Mouse (Mus musculus) lung, embryonic 16.5 days (tissue): ENCODE measurements at regions not wholly inside any gene's neighbourhood (a gene's known extent, or its start where the extent isn't known, plus 50 kb on each side); places are given as distances from the start of the nearest gene placed in this dataset.

Source experiments
- ATAC-seq: fragments of 200-750 bp; cut with Nextera tagmentation; 2 replicates; pipeline ENCODE4 v1.8.0; 2017; ENCODE audit warnings: low read depth, mild to moderate bottlenecking, moderate library complexity
- H3K27ac ChIP-seq: fragments of 300-500 bp; sonication (generic); 2 replicates; pipeline ENCODE4 v1.5.1; 2014; ENCODE audit warnings: mild to moderate bottlenecking, control low read depth, low read length
- H3K27me3 ChIP-seq: fragments of 300-500 bp; sonication (generic); 2 replicates; pipeline ENCODE4 v1.6.1; 2014; ENCODE audit warnings: low read depth, low read length, mixed read lengths; ENCODE audit not compliant: control insufficient read depth, insufficient read depth
- H3K36me3 ChIP-seq: fragments of 300-500 bp; sonication (generic); 2 replicates; pipeline ENCODE4 v1.6.1; 2014; ENCODE audit warnings: low read length; ENCODE audit not compliant: control insufficient read depth, insufficient read depth
- H3K4me1 ChIP-seq: fragments of 300-500 bp; sonication (generic); replicated peaks from 2 replicates; pipeline ENCODE4 v1.6.1; 2014; ENCODE audit warnings: low read length, mixed read lengths; ENCODE audit not compliant: control insufficient read depth, insufficient read depth
- H3K4me2 ChIP-seq: fragments of 300-500 bp; sonication (generic); 2 replicates; pipeline ENCODE4 v1.6.1; 2014; ENCODE audit warnings: low read depth, low read length, control low read depth
- H3K4me3 ChIP-seq: fragments of 300-500 bp; sonication (generic); 2 replicates; pipeline ENCODE4 v1.5.1; 2014; ENCODE audit warnings: mild to moderate bottlenecking, low read length, control low read depth
- H3K9ac ChIP-seq: fragments of 300-500 bp; sonication (generic); 2 replicates; pipeline ENCODE4 v1.6.1; 2014; ENCODE audit warnings: low read length, control low read depth
- H3K9me3 ChIP-seq: fragments of 300-500 bp; sonication (generic); 2 replicates; pipeline ENCODE4 v1.6.1; 2016; ENCODE audit warnings: low read length; ENCODE audit not compliant: control insufficient read depth
- WGBS: fragments of 180-500 bp; shearing (Covaris S2); extraction: QIAGEN DNeasy Blood & Tissue Kit; methylation state at CpG from one replicate; pipeline ENCODE4 v1.1.7; 2014; 5-methylcytosine and 5-hydroxymethylcytosine counted together

- H3K4me2 ChIP-seq, result no peak overlapping the region
- peak; percentile 73 for ATAC-seq
- H3K27ac ChIP-seq, result no peak overlapping the region
- H3K4me3 ChIP-seq, result no peak overlapping the region
- WGBS, result 9% methylated on average over 4 of the region's 4 CpGs
- no peaks in the 10 kb centered on the region for H3K27me3 ChIP-seq
- no peaks in the 10 kb centered on the region for H3K9me3 ChIP-seq
- no peak overlapping the region for H3K9ac ChIP-seq
- H3K4me1 ChIP-seq, result peaks cover 4% of the 10 kb centered on the region; the same call in 1 of the 2 replicates
- H3K36me3 ChIP-seq, result no peaks in the 10 kb centered on the region
Observed at GRCm38 (mm10) chr12:25197757-25198156, 100.8 kb upstream of the Id2 start.

- WGBS, result 75% methylated on average over 4 of the region's 4 CpGs
- H3K4me3 ChIP-seq, result no peak overlapping the region
- H3K27me3 ChIP-seq, result no peaks in the 10 kb centered on the region
- H3K4me1 ChIP-seq, result peaks cover 4% of the 10 kb centered on the region; the same call in 1 of the 2 replicates
- H3K9ac ChIP-seq, result no peak overlapping the region
- no peak overlapping the region for H3K4me2 ChIP-seq
- ATAC-seq, result no peak
- H3K9me3 ChIP-seq, result no peaks in the 10 kb centered on the region
- H3K36me3 ChIP-seq, result no peaks in the 10 kb centered on the region
- no peak overlapping the region for H3K27ac ChIP-seq
Observed at GRCm38 (mm10) chr12:25196022-25196421, 99.1 kb upstream of the Id2 start.

- H3K4me2 ChIP-seq, result no peak overlapping the region
- H3K9me3 ChIP-seq, result no peaks in the 10 kb centered on the region
- peaks cover 12% of the 10 kb centered on the region for H3K4me1 ChIP-seq
- no peaks in the 10 kb centered on the region for H3K27me3 ChIP-seq
- WGBS, result 84% methylated on average over 6 of the region's 6 CpGs
- H3K36me3 ChIP-seq, result no peaks in the 10 kb centered on the region
- no peak overlapping the region for H3K27ac ChIP-seq
- no peak overlapping the region for H3K9ac ChIP-seq
- H3K4me3 ChIP-seq, result no peak overlapping the region
- no peak for ATAC-seq
Observed at GRCm38 (mm10) chr12:25192216-25192615, 95.3 kb upstream of the Id2 start.

GRCm38 (mm10) chr12:25190360-25190759, 93.4 kb upstream of the Id2 start:
- Histone ChIP-seq H3K4me2 (no peak overlapping the region), H3K36me3 (no peaks in the 10 kb centered on the region), H3K9ac (peak overlapping the region; percentile 21; the same call in 1 of the 2 replicates), H3K9me3 (no peaks in the 10 kb centered on the region), H3K4me3 (no peak overlapping the region), H3K27ac (peak overlapping the region; percentile 41; the same call in 1 of the 2 replicates), H3K4me1 (peaks cover 12% of the 10 kb centered on the region), H3K27me3 (no peaks in the 10 kb centered on the region)
- peak; percentile 64 for ATAC-seq
- WGBS, result 26% methylated on average over 6 of the region's 6 CpGs

- Histone ChIP-seq H3K4me2 (no peak overlapping the region), H3K9me3 (no peaks in the 10 kb centered on the region), H3K27me3 (no peaks in the 10 kb centered on the region), H3K27ac (no peak overlapping the region), H3K36me3 (no peaks in the 10 kb centered on the region), H3K9ac (no peak overlapping the region), H3K4me1 (peaks cover 12% of the 10 kb centered on the region), H3K4me3 (no peak overlapping the region)
- WGBS, result 50% methylated on average over 16 of the region's 16 CpGs
- ATAC-seq, result no peak; the same call in 1 of the 2 replicates
Observed at GRCm38 (mm10) chr12:25189174-25189761, 92.3 kb upstream of the Id2 start.

GRCm38 (mm10) chr12:25188556-25188955, 91.6 kb upstream of the Id2 start:
- H3K27me3 ChIP-seq, result no peaks in the 10 kb centered on the region
- peaks cover 12% of the 10 kb centered on the region for H3K4me1 ChIP-seq
- no peak overlapping the region for H3K9ac ChIP-seq
- no peaks in the 10 kb centered on the region for H3K9me3 ChIP-seq
- H3K27ac ChIP-seq, result no peak overlapping the region
- ATAC-seq, result no peak
- 68% methylated on average over 3 of the region's 3 CpGs for WGBS
- no peak overlapping the region for H3K4me3 ChIP-seq
- no peaks in the 10 kb centered on the region for H3K36me3 ChIP-seq
- no peak overlapping the region for H3K4me2 ChIP-seq

GRCm38 (mm10) chr12:25187216-25187615, 90.3 kb upstream of the Id2 start:
- WGBS, result 62% methylated on average over 3 of the region's 3 CpGs

GRCm38 (mm10) chr12:25182680-25183079, 85.7 kb upstream of the Id2 start:
- H3K36me3 ChIP-seq, result no peaks in the 10 kb centered on the region
- no peak overlapping the region for H3K9ac ChIP-seq
- no peak overlapping the region for H3K4me3 ChIP-seq
- no peak overlapping the region for H3K27ac ChIP-seq
- H3K4me1 ChIP-seq, result peaks cover 3% of the 10 kb centered on the region; the same call in 1 of the 2 replicates
- no peak overlapping the region for H3K4me2 ChIP-seq
- ATAC-seq, result no peak
- no peaks in the 10 kb centered on the region for H3K9me3 ChIP-seq
- 59% methylated on average over 4 of the region's 4 CpGs for WGBS
- no peaks in the 10 kb centered on the region for H3K27me3 ChIP-seq

More at GRCm38 (mm10) chr12:25187216-25187615, 90.3 kb upstream of the Id2 start:
- Histone ChIP-seq H3K27ac (no peak overlapping the region), H3K9me3 (no peaks in the 10 kb centered on the region), H3K4me3 (no peak overlapping the region), H3K27me3 (no peaks in the 10 kb centered on the region), H3K36me3 (no peaks in the 10 kb centered on the region), H3K4me2 (no peak overlapping the region), H3K9ac (no peak overlapping the region), H3K4me1 (peaks cover 12% of the 10 kb centered on the region)
- no peak for ATAC-seq

- WGBS, result 58% methylated on average over 8 of the region's 8 CpGs
- no peak overlapping the region for H3K9ac ChIP-seq
Observed at GRCm38 (mm10) chr12:25181317-25181716, 84.4 kb upstream of the Id2 start.

More at GRCm38 (mm10) chr12:25181317-25181716, 84.4 kb upstream of the Id2 start:
- Histone ChIP-seq H3K27ac (peak overlapping the region; percentile 67), H3K9me3 (no peaks in the 10 kb centered on the region), H3K27me3 (no peaks in the 10 kb centered on the region), H3K4me3 (no peak overlapping the region), H3K36me3 (no peaks in the 10 kb centered on the region), H3K4me2 (no peak overlapping the region), H3K4me1 (peaks cover 3% of the 10 kb centered on the region; the same call in 1 of the 2 replicates)
- peak; percentile 72 for ATAC-seq
